Mouse (Mus musculus) limb, embryonic 15.5 days (tissue): ENCODE measurements at regions not wholly inside any gene's neighbourhood (a gene's known extent, or its start where the extent isn't known, plus 50 kb on each side); places are given as distances from the start of the nearest gene placed in this dataset.
A peak's percentile ranks its signal among the peaks of the same experiment; 100 is the strongest.

Experiments
- ATAC-seq: fragments of 200-750 bp; cut with Nextera tagmentation; 2 replicates; pipeline ENCODE4 v1.8.0; 2017; ENCODE audit warnings: low read depth, moderate TSS enrichment; ENCODE audit not compliant: insufficient number of reproducible peaks, low FRiP score, low TSS enrichment
- H3K27ac ChIP-seq: fragments of 300-500 bp; sonication (generic); 2 replicates; pipeline ENCODE4 v1.5.1; 2015; ENCODE audit warnings: moderate library complexity, mild to moderate bottlenecking, inconsistent platforms
- H3K27me3 ChIP-seq: fragments of 300-500 bp; sonication (generic); 2 replicates; pipeline ENCODE4 v1.6.1; 2015; ENCODE audit warnings: inconsistent platforms
- H3K36me3 ChIP-seq: fragments of 300-500 bp; sonication (generic); 2 replicates; pipeline ENCODE4 v1.6.1; 2015; ENCODE audit warnings: inconsistent platforms
- H3K4me1 ChIP-seq: fragments of 300-500 bp; sonication (generic); 2 replicates; pipeline ENCODE4 v1.6.1; 2015; ENCODE audit warnings: inconsistent platforms
- H3K4me2 ChIP-seq: fragments of 300-500 bp; sonication (generic); 2 replicates; pipeline ENCODE4 v1.6.1; 2015; ENCODE audit warnings: mild to moderate bottlenecking, inconsistent platforms
- H3K4me3 ChIP-seq: fragments of 300-500 bp; sonication (generic); 2 replicates; pipeline ENCODE4 v1.5.1; 2015; ENCODE audit warnings: mild to moderate bottlenecking, inconsistent platforms
- H3K9ac ChIP-seq: fragments of 300-500 bp; sonication (generic); 2 replicates; pipeline ENCODE4 v1.6.1; 2015; ENCODE audit warnings: inconsistent platforms
- H3K9me3 ChIP-seq: fragments of 300-500 bp; sonication (generic); 2 replicates; pipeline ENCODE4 v1.6.1; 2016; ENCODE audit warnings: inconsistent platforms
- WGBS: fragments of 180-500 bp; shearing (Covaris S2); methylation state at CpG from one replicate; pipeline ENCODE4 v1.1.7; 2015; 5-methylcytosine and 5-hydroxymethylcytosine counted together

DNA sequence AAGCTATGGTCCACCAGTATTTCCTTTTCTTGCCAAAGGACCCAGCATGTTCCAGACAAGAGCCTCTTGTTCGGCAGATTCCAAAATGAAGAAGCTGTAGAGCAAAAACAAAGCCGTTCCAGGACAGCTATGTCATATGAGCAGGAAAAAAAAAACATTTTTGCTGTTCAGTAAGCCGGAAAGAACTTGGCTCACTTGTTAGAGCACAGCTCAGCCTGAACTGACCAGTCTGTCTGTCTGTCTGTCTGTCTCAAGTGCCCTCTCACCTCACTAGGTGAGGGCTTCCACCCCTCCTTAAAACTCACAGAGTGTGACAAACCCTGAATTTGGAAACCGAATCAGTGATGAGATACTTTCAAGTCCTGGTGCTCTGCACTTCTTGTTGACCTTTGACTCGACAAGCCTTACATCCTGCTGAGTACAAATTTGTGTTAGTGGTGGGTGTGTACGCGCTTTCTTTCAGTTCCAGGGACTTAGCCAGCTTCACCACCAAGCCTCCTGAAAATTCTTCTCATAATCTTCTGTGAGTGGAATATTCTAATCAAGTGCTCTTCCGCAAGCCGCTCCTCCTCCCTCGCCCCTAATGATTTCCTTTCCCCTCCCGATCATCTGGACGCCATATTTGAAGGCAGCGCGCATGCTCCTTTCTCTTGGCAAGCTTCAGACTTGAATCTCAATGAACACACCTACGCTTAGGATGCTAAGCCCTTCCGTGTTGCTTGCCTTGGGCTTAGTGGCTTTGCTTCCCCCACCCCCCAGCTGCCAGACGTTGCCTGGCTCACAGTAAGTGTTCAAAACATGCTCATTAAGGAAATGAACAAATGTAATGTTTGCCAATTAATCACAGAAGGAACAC lies 560.9 kb downstream of the Tox3 start:
- Histone ChIP-seq H3K27ac (no peak overlapping the region), H3K9me3 (no peaks in the 10 kb centered on the region), H3K36me3 (no peaks in the 10 kb centered on the region), H3K27me3 (peaks cover 37% of the 10 kb centered on the region), H3K4me3 (0 out of 2 replicates have a peak overlapping the region, but pooled peaks have one; percentile 9), H3K4me1 (no peaks in the 10 kb centered on the region; the same call in 1 of the 2 replicates), H3K9ac (no peak overlapping the region), H3K4me2 (peak overlapping the region; percentile 7; the same call in 1 of the 2 replicates)
- no peak for ATAC-seq
- WGBS: 45% methylated on average over 17 of the region's 17 CpGs

DNA sequence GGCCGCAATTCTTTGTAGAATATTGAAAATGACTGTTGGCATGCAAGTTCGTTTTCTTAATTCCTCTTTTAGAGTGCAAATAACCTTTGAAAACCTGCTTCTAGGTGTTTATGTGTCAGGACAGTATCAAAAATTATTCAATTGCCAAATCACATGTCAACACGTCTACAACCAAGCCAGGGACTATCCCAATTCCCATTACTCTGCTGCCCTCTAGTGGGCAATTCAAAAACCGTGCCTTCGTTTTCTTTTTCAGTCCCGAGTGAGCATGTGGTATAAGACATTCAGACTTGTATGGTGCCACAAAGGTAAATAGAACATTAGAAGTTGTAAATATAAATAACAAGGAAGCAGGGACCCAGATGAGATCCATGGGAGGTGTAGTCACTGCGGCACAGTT lies 563.1 kb downstream of the Tox3 start:
- Histone ChIP-seq H3K36me3 (no peaks in the 10 kb centered on the region), H3K4me1 (no peaks in the 10 kb centered on the region; the same call in 1 of the 2 replicates), H3K4me3 (no peak overlapping the region), H3K27ac (no peak overlapping the region), H3K4me2 (no peak overlapping the region), H3K9me3 (no peaks in the 10 kb centered on the region), H3K9ac (no peak overlapping the region), H3K27me3 (peaks cover 58% of the 10 kb centered on the region)
- WGBS: 11% methylated on average over 7 of the region's 7 CpGs
- no peak for ATAC-seq

DNA sequence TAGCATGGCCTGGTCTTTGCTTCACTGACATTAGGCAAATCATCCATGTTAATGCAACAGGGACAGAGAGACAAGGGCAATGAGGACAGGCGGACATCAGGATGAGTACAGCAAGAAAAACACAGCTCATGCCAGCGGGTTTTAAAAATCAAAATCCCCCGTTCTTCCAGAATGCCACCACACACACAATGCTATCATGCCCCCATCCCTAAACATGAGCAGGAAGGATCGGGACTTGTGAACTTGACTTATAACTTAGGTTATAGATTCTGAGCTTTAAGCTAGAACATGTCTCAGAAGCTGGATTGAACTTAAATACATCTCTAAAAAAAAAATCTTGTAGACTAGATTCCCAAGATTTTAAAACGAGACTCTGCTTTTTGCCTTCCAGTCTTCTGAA lies 564.8 kb downstream of the Tox3 start:
- H3K36me3 ChIP-seq: no peaks in the 10 kb centered on the region
- no peak for ATAC-seq
- WGBS: 78% methylated on average over 5 of the region's 5 CpGs
- H3K4me3 ChIP-seq: no peak overlapping the region
- H3K4me2 ChIP-seq: no peak overlapping the region
- H3K4me1 ChIP-seq: no peaks in the 10 kb centered on the region; the same call in 1 of the 2 replicates
- H3K27me3 ChIP-seq: peaks cover 60% of the 10 kb centered on the region
- no peak overlapping the region for H3K27ac ChIP-seq
- H3K9me3 ChIP-seq: no peaks in the 10 kb centered on the region
- no peak overlapping the region for H3K9ac ChIP-seq

DNA sequence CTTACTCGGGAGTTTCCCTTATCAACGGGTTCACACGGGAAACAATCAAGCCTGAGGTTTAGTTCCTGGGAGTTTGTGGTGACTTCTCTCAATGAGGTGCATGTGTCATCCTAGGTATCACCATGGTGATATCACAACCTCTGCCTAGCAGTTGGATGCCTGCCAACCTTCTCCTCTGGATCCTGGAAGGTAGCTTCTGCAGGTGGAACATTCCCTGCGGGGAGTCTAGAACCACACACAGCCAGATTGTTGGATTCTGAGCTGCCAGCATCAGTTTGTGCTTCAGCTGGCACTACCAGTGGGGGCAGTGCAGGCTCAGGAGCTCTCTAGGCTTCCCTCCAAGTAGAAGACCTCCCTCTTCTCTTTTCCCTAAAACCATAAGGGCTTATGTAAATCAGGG lies 581.8 kb downstream of the Tox3 start:
- 67% methylated on average over 4 of the region's 4 CpGs for WGBS
- no peak overlapping the region for H3K4me2 ChIP-seq
- no peaks in the 10 kb centered on the region for H3K9me3 ChIP-seq
- no peaks in the 10 kb centered on the region for H3K36me3 ChIP-seq
- H3K9ac ChIP-seq: no peak overlapping the region
- no peak overlapping the region for H3K27ac ChIP-seq
- ATAC-seq: no peak
- H3K4me1 ChIP-seq: 0 out of 2 replicates have a peak, but pooled peaks cover 5% of the 10 kb centered on the region
- no peak overlapping the region for H3K4me3 ChIP-seq
- H3K27me3 ChIP-seq: peaks cover 5% of the 10 kb centered on the region

DNA sequence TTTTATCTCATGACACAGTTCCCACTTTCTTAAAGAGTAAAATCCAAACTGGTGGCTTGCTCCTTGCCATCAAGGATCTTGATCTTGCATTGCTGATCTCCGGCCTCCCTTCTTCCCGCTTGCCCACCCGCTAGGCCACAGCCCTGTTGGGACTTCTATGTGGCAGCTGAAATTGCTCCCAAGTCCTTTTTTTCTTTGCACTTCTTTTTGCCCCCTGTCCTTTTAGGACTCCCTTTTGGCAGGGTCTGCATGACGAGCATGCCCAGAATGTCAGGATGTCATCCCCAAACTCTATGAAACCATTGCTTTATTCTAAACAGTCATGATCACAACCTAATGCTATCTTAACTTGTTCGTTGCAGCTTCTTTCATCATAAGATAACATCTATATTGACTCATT lies 588.6 kb downstream of the Tox3 start:
- H3K27ac ChIP-seq: no peak overlapping the region
- 91% methylated on average over 5 of the region's 5 CpGs for WGBS
- H3K9me3 ChIP-seq: no peaks in the 10 kb centered on the region
- H3K4me3 ChIP-seq: no peak overlapping the region
- H3K9ac ChIP-seq: no peak overlapping the region
- H3K4me2 ChIP-seq: no peak overlapping the region
- peaks cover 6% of the 10 kb centered on the region; the same call in 1 of the 2 replicates for H3K4me1 ChIP-seq
- ATAC-seq: no peak
- no peaks in the 10 kb centered on the region for H3K36me3 ChIP-seq
- H3K27me3 ChIP-seq: 0 out of 2 replicates have a peak, but pooled peaks cover 3% of the 10 kb centered on the region

DNA sequence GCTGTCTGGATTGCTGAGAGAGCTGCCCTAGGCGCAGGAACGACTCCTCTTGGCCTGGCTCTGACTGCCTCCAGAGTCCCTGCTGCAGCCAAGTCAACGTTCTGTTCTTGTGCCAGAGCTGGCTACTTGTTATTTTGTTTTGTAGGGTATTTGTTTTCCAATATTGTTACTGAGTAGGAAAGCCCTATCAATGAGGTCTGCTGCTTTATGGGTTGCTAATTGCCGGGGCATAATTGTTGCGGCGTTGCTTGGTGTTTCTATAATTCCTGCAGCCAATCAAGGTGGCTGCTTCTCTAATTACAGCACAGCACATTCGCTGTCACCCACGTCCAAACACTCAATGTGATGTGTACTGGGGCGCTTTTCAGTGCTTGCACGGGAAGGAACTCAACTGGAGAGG lies 589.4 kb downstream of the Tox3 start:
- Histone ChIP-seq H3K36me3 (no peaks in the 10 kb centered on the region), H3K4me1 (peaks cover 6% of the 10 kb centered on the region; the same call in 1 of the 2 replicates), H3K9ac (no peak overlapping the region), H3K4me3 (no peak overlapping the region), H3K9me3 (no peaks in the 10 kb centered on the region), H3K4me2 (no peak overlapping the region), H3K27me3 (0 out of 2 replicates have a peak, but pooled peaks cover 3% of the 10 kb centered on the region), H3K27ac (no peak overlapping the region)
- no peak for ATAC-seq
- 36% methylated on average over 10 of the region's 10 CpGs for WGBS

DNA sequence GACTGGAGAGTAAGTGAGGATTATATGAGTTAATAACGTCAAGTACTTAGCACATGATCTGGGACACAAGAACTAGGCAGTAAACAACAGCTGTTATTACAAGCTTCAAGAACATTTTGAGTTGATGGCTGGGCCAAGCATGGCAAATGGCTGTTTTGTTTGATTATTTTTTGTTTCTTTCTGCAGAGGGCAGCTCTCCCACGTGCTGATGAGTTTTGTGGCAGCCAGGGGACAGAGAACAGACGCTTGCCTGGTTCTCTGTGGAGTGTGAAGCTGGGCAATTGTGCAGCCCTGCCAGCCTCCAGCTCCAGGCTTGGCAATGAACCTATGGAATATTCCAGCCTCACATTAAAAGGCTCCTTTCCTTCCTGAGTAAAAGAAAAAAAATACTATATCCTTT lies 592.2 kb downstream of the Tox3 start:
- no peak overlapping the region for H3K4me3 ChIP-seq
- H3K36me3 ChIP-seq: no peaks in the 10 kb centered on the region
- H3K9ac ChIP-seq: no peak overlapping the region
- peaks cover 6% of the 10 kb centered on the region; the same call in 1 of the 2 replicates for H3K4me1 ChIP-seq
- H3K27me3 ChIP-seq: 0 out of 2 replicates have a peak, but pooled peaks cover 3% of the 10 kb centered on the region
- H3K4me2 ChIP-seq: no peak overlapping the region
- ATAC-seq: no peak
- no peak overlapping the region for H3K27ac ChIP-seq
- H3K9me3 ChIP-seq: no peaks in the 10 kb centered on the region
- WGBS: 26% methylated on average over 3 of the region's 3 CpGs

DNA sequence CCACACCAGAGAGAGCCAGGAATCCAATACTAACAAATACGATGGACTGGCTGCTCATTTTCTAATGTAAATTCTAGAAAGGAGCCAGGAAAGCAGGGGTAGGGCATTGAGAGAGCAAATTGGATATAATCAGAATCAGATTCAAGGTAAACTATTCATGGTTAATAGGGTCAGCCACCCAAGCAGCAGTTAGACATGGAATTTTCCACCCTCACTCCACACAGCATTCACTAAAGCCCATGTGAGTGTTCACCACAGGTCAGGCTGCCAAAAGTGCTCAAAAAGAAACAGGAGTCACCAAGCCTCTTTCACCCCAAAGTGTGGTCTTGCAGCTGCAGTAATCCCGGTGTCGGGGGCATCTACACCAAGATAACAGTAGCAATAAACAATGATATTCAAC lies 596.9 kb downstream of the Tox3 start:
- no peak overlapping the region for H3K4me2 ChIP-seq
- no peak overlapping the region for H3K4me3 ChIP-seq
- 49% methylated on average over 3 of the region's 3 CpGs for WGBS
- no peak overlapping the region for H3K27ac ChIP-seq
- no peak for ATAC-seq
- H3K36me3 ChIP-seq: no peaks in the 10 kb centered on the region
- no peaks in the 10 kb centered on the region for H3K9me3 ChIP-seq
- H3K9ac ChIP-seq: no peak overlapping the region
- H3K27me3 ChIP-seq: no peaks in the 10 kb centered on the region
- peaks cover 2% of the 10 kb centered on the region; the same call in 1 of the 2 replicates for H3K4me1 ChIP-seq

DNA sequence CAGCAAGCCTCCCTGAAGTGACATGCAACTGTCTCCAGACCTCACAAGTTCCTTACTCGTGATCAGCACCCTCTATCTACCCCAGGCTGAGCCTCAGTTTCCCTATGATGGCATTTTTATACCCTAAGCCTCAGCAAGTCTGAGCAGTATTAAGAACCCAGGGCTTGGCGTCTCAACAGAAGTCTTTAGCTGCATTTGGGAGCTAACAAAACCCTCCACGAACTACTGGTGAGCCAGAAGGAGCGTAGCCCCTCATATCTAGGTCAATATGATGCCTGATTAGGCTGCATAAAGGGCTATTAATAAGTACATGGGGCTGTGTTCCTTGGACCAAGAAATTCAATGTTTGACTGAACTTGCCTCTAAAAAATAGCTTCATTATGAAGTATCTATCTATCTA lies 600.4 kb downstream of the Tox3 start:
- Histone ChIP-seq H3K27me3 (no peaks in the 10 kb centered on the region), H3K9me3 (no peaks in the 10 kb centered on the region), H3K4me1 (peaks cover 15% of the 10 kb centered on the region), H3K9ac (no peak overlapping the region), H3K4me2 (no peak overlapping the region), H3K36me3 (no peaks in the 10 kb centered on the region), H3K4me3 (no peak overlapping the region), H3K27ac (no peak overlapping the region)
- 80% methylated on average over 4 of the region's 4 CpGs for WGBS
- ATAC-seq: no peak

DNA sequence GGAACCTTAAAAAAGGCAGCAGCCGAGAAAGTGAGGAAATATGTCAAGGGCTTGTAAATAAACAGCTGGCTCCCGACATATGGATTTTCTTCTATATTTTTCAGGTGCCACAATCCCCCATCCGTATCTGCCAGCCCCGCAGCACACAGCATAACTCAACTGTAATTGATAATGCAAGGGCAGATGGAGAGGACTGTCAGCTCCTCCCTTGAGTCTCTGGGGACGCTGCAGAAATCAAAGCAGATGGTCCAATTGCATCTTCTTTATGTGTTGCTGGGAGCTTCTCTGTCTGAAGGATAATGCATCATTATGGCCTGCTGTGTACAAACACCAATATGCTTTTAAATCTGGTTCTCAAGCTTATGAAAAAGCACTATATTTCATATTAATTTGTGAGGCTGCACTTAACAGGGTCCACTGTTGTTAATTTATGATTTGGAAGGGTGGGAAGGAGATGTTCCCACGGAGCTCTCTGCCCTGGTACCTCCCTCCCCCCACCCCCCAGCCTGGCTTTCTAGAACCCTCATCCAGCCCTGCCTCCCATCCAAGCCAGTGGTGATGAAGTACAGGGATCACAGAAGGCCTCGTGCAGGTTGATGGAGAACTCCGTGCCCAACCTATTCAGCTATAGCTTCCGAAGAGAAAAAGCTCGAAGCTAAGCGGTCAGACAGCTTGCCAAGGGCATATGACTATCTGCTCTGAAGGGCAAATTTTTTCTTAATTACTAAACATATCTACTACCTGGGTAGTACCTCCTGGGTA lies 603.7 kb downstream of the Tox3 start:
- peaks cover 15% of the 10 kb centered on the region for H3K4me1 ChIP-seq
- 60% methylated on average over 11 of the region's 11 CpGs for WGBS
- H3K36me3 ChIP-seq: no peaks in the 10 kb centered on the region
- no peak overlapping the region for H3K4me3 ChIP-seq
- no peak for ATAC-seq
- H3K9ac ChIP-seq: no peak overlapping the region
- H3K27ac ChIP-seq: no peak overlapping the region
- no peaks in the 10 kb centered on the region for H3K27me3 ChIP-seq
- no peaks in the 10 kb centered on the region for H3K9me3 ChIP-seq
- H3K4me2 ChIP-seq: no peak overlapping the region

DNA sequence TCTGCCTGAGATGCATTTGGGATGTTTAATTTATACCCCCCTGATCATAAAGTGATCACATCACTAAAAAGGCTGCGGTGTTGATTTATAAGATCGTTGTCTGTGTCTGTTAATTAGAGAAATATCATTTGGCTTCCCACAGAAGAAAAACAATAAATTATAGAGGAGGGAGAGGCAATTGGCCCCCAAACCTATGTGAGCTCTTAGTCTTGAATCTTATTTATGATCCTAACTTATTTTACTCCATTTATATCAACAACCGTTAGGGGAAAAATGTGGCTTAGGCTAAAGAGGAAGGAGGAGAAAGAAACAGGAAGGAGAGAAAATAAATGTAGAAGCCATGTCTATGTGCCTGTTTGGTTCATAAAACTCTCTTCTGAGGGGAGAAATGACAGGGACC lies 609.5 kb downstream of the Tox3 start:
- no peak overlapping the region for H3K27ac ChIP-seq
- H3K4me1 ChIP-seq: no peaks in the 10 kb centered on the region
- H3K9ac ChIP-seq: no peak overlapping the region
- no peak for ATAC-seq
- no peak overlapping the region for H3K4me3 ChIP-seq
- no peaks in the 10 kb centered on the region for H3K9me3 ChIP-seq
- no peaks in the 10 kb centered on the region for H3K36me3 ChIP-seq
- no peaks in the 10 kb centered on the region for H3K27me3 ChIP-seq
- H3K4me2 ChIP-seq: no peak overlapping the region
- WGBS: 80% methylated on average over 3 of the region's 3 CpGs

DNA sequence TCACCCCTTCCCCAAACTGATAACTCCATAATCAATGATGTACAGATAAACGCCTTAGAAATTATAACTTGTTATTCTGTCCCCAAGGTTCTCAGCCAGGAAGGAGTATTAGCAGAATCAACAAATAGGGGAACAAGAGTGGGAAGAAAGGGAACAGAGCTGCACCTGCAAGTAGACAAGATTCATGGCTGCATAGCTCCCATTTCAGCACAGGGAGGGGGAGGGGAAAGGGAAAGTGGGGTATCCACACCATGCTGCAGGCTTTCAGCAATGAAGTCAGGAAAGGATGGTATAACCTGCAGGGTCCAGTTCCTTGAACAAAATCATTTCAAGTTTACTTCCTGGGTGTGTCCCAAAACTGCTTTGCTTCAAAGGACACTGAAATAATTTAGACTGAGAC lies 610.5 kb downstream of the Tox3 start:
- Histone ChIP-seq H3K4me3 (no peak overlapping the region), H3K9ac (no peak overlapping the region), H3K27ac (no peak overlapping the region), H3K36me3 (no peaks in the 10 kb centered on the region), H3K27me3 (0 out of 2 replicates have a peak, but pooled peaks cover under 1% of the 10 kb centered on the region), H3K4me1 (no peaks in the 10 kb centered on the region), H3K9me3 (no peaks in the 10 kb centered on the region), H3K4me2 (no peak overlapping the region)
- 87% methylated on average over 1 of the region's 1 CpGs for WGBS
- no peak for ATAC-seq
